Mouse (Mus musculus): ENCODE data around the gene Ugt1a2. TPM values are rescaled to one million over a fixed set of nuclear protein-coding genes. Genes with fewer than 3 reads are reported as not detected.
A peak's percentile ranks its signal among the peaks of the same experiment; 100 is the strongest.

The Ugt1a2 gene
- polyA plus RNA-seq, 1 experiment from 2014 or later: 0.17 TPM

- H3K4me2 ChIP-seq (ENCODE audit: low read depth, low read length): no peak overlapping the region
- no peak overlapping the region for H3K27ac ChIP-seq (ENCODE audit: low read length)
- peaks cover 41% of the 10 kb centered on the region for H3K9me3 ChIP-seq (replicated peaks; ENCODE audit: control insufficient read depth, low read length)
- H3K9ac ChIP-seq (ENCODE audit: low read depth, low read length): no peak overlapping the region
- no peak overlapping the region for H3K4me3 ChIP-seq (ENCODE audit: low read depth, low read length)
- ATAC-seq (ENCODE audit: low read depth): no peak
- H3K4me1 ChIP-seq (ENCODE audit: control insufficient read depth, low read depth, low read length): no peaks in the 10 kb centered on the region
- 44% methylated on average over 11 of the region's 11 CpGs for WGBS (ENCODE audit: insufficient replicate concordance)
- H3K36me3 ChIP-seq (ENCODE audit: control insufficient read depth, insufficient read depth): no peaks in the 10 kb centered on the region
- no peaks in the 10 kb centered on the region for H3K27me3 ChIP-seq (ENCODE audit: control insufficient read depth, insufficient read depth, low read depth, low read length)
Measured at GRCm38 (mm10) chr1:88235046-88235893, 34.9 kb downstream of the Ugt1a2 start.

- Histone ChIP-seq H3K9ac (ENCODE audit: low read depth, low read length) (no peak overlapping the region), H3K4me2 (ENCODE audit: low read depth, low read length) (no peak overlapping the region), H3K9me3 (replicated peaks; ENCODE audit: control insufficient read depth, low read length) (peaks cover 42% of the 10 kb centered on the region), H3K4me3 (ENCODE audit: low read depth, low read length) (no peak overlapping the region), H3K27me3 (ENCODE audit: control insufficient read depth, insufficient read depth, low read depth, low read length) (no peaks in the 10 kb centered on the region), H3K27ac (ENCODE audit: low read length) (no peak overlapping the region), H3K4me1 (ENCODE audit: control insufficient read depth, low read depth, low read length) (no peaks in the 10 kb centered on the region), H3K36me3 (ENCODE audit: control insufficient read depth, insufficient read depth) (no peaks in the 10 kb centered on the region)
- WGBS (ENCODE audit: insufficient replicate concordance): 37% methylated on average over 4 of the region's 4 CpGs
- no peak for ATAC-seq (ENCODE audit: low read depth)
Measured at GRCm38 (mm10) chr1:88235894-88236415, 35.6 kb downstream of the Ugt1a2 start.

- Histone ChIP-seq H3K36me3 (ENCODE audit: control insufficient read depth, insufficient read depth) (no peaks in the 10 kb centered on the region), H3K4me2 (ENCODE audit: low read depth, low read length) (no peak overlapping the region), H3K4me3 (ENCODE audit: low read depth, low read length) (no peak overlapping the region), H3K27ac (ENCODE audit: low read length) (no peak overlapping the region), H3K27me3 (ENCODE audit: control insufficient read depth, insufficient read depth, low read depth, low read length) (no peaks in the 10 kb centered on the region), H3K9me3 (replicated peaks; ENCODE audit: control insufficient read depth, low read length) (peaks cover 41% of the 10 kb centered on the region), H3K4me1 (ENCODE audit: control insufficient read depth, low read depth, low read length) (no peaks in the 10 kb centered on the region), H3K9ac (ENCODE audit: low read depth, low read length) (no peak overlapping the region)
- no peak for ATAC-seq (ENCODE audit: low read depth)
- WGBS (ENCODE audit: insufficient replicate concordance): 57% methylated on average over 5 of the region's 5 CpGs
Measured at GRCm38 (mm10) chr1:88237311-88237710, 36.9 kb downstream of the Ugt1a2 start.

- H3K4me3 ChIP-seq (ENCODE audit: low read depth, low read length): no peak overlapping the region
- H3K27ac ChIP-seq (ENCODE audit: low read length): no peak overlapping the region
- WGBS (ENCODE audit: insufficient replicate concordance): 56% methylated on average over 6 of the region's 6 CpGs
- H3K27me3 ChIP-seq (ENCODE audit: control insufficient read depth, insufficient read depth, low read depth, low read length): no peaks in the 10 kb centered on the region
- H3K36me3 ChIP-seq (ENCODE audit: control insufficient read depth, insufficient read depth): no peaks in the 10 kb centered on the region
- no peak overlapping the region for H3K9ac ChIP-seq (ENCODE audit: low read depth, low read length)
- H3K4me2 ChIP-seq (ENCODE audit: low read depth, low read length): no peak overlapping the region
- peaks cover 45% of the 10 kb centered on the region for H3K9me3 ChIP-seq (replicated peaks; ENCODE audit: control insufficient read depth, low read length)
- peak; percentile 14; the same call in 1 of the 2 replicates for ATAC-seq (ENCODE audit: low read depth)
- H3K4me1 ChIP-seq (ENCODE audit: control insufficient read depth, low read depth, low read length): no peaks in the 10 kb centered on the region
Measured at GRCm38 (mm10) chr1:88238771-88239170, 38.4 kb downstream of the Ugt1a2 start.

GRCm38 (mm10) chr1:88240072-88240471 lies 39.7 kb downstream of the Ugt1a2 start:
- H3K4me2 ChIP-seq (ENCODE audit: low read depth, low read length): no peak overlapping the region
- H3K27me3 ChIP-seq (ENCODE audit: control insufficient read depth, insufficient read depth, low read depth, low read length): no peaks in the 10 kb centered on the region
- no peak overlapping the region for H3K4me3 ChIP-seq (ENCODE audit: low read depth, low read length)
- peaks cover 36% of the 10 kb centered on the region for H3K9me3 ChIP-seq (replicated peaks; ENCODE audit: control insufficient read depth, low read length)
- ATAC-seq (ENCODE audit: low read depth): no peak
- WGBS (ENCODE audit: insufficient replicate concordance): 56% methylated on average over 5 of the region's 5 CpGs
- H3K4me1 ChIP-seq (ENCODE audit: control insufficient read depth, low read depth, low read length): no peaks in the 10 kb centered on the region
- no peak overlapping the region for H3K27ac ChIP-seq (ENCODE audit: low read length)
- no peak overlapping the region for H3K9ac ChIP-seq (ENCODE audit: low read depth, low read length)
- H3K36me3 ChIP-seq (ENCODE audit: control insufficient read depth, insufficient read depth): no peaks in the 10 kb centered on the region

GRCm38 (mm10) chr1:88240579-88240978 lies 40.2 kb downstream of the Ugt1a2 start:
- peaks cover 34% of the 10 kb centered on the region for H3K9me3 ChIP-seq (replicated peaks; ENCODE audit: control insufficient read depth, low read length)
- 48% methylated on average over 4 of the region's 4 CpGs for WGBS (ENCODE audit: insufficient replicate concordance)
- ATAC-seq (ENCODE audit: low read depth): no peak
- no peaks in the 10 kb centered on the region for H3K4me1 ChIP-seq (ENCODE audit: control insufficient read depth, low read depth, low read length)
- H3K4me3 ChIP-seq (ENCODE audit: low read depth, low read length): no peak overlapping the region
- no peaks in the 10 kb centered on the region for H3K27me3 ChIP-seq (ENCODE audit: control insufficient read depth, insufficient read depth, low read depth, low read length)
- no peaks in the 10 kb centered on the region for H3K36me3 ChIP-seq (ENCODE audit: control insufficient read depth, insufficient read depth)
- no peak overlapping the region for H3K4me2 ChIP-seq (ENCODE audit: low read depth, low read length)
- H3K27ac ChIP-seq (ENCODE audit: low read length): no peak overlapping the region
- no peak overlapping the region for H3K9ac ChIP-seq (ENCODE audit: low read depth, low read length)

GRCm38 (mm10) chr1:88243861-88244260 lies 43.5 kb downstream of the Ugt1a2 start:
- no peaks in the 10 kb centered on the region for H3K4me1 ChIP-seq (ENCODE audit: control insufficient read depth, low read depth, low read length)
- no peak overlapping the region for H3K4me2 ChIP-seq (ENCODE audit: low read depth, low read length)
- H3K27me3 ChIP-seq (ENCODE audit: control insufficient read depth, insufficient read depth, low read depth, low read length): no peaks in the 10 kb centered on the region
- no peak for ATAC-seq (ENCODE audit: low read depth)
- H3K9ac ChIP-seq (ENCODE audit: low read depth, low read length): no peak overlapping the region
- H3K36me3 ChIP-seq (ENCODE audit: control insufficient read depth, insufficient read depth): no peaks in the 10 kb centered on the region
- H3K4me3 ChIP-seq (ENCODE audit: low read depth, low read length): no peak overlapping the region
- no peak overlapping the region for H3K27ac ChIP-seq (ENCODE audit: low read length)
- H3K9me3 ChIP-seq (replicated peaks; ENCODE audit: control insufficient read depth, low read length): peaks cover 25% of the 10 kb centered on the region
- WGBS (ENCODE audit: insufficient replicate concordance): 51% methylated on average over 5 of the region's 5 CpGs

GRCm38 (mm10) chr1:88245881-88246280 lies 45.5 kb downstream of the Ugt1a2 start:
- ATAC-seq (ENCODE audit: low read depth): no peak
- Histone ChIP-seq H3K9me3 (replicated peaks; ENCODE audit: control insufficient read depth, low read length) (peaks cover 21% of the 10 kb centered on the region), H3K4me3 (ENCODE audit: low read depth, low read length) (no peak overlapping the region), H3K27me3 (ENCODE audit: control insufficient read depth, insufficient read depth, low read depth, low read length) (no peaks in the 10 kb centered on the region), H3K4me1 (ENCODE audit: control insufficient read depth, low read depth, low read length) (no peaks in the 10 kb centered on the region), H3K36me3 (ENCODE audit: control insufficient read depth, insufficient read depth) (no peaks in the 10 kb centered on the region), H3K4me2 (ENCODE audit: low read depth, low read length) (no peak overlapping the region), H3K27ac (ENCODE audit: low read length) (no peak overlapping the region), H3K9ac (ENCODE audit: low read depth, low read length) (no peak overlapping the region)
- 56% methylated on average over 6 of the region's 6 CpGs for WGBS (ENCODE audit: insufficient replicate concordance)

GRCm38 (mm10) chr1:88246386-88246785 lies 46.0 kb downstream of the Ugt1a2 start:
- no peaks in the 10 kb centered on the region for H3K36me3 ChIP-seq (ENCODE audit: control insufficient read depth, insufficient read depth)
- H3K4me3 ChIP-seq (ENCODE audit: low read depth, low read length): no peak overlapping the region
- 35% methylated on average over 6 of the region's 6 CpGs for WGBS (ENCODE audit: insufficient replicate concordance)
- no peak overlapping the region for H3K4me2 ChIP-seq (ENCODE audit: low read depth, low read length)
- no peaks in the 10 kb centered on the region for H3K4me1 ChIP-seq (ENCODE audit: control insufficient read depth, low read depth, low read length)
- no peak overlapping the region for H3K27ac ChIP-seq (ENCODE audit: low read length)
- no peak overlapping the region for H3K9ac ChIP-seq (ENCODE audit: low read depth, low read length)
- no peaks in the 10 kb centered on the region for H3K27me3 ChIP-seq (ENCODE audit: control insufficient read depth, insufficient read depth, low read depth, low read length)
- peaks cover 18% of the 10 kb centered on the region for H3K9me3 ChIP-seq (replicated peaks; ENCODE audit: control insufficient read depth, low read length)
- no peak for ATAC-seq (ENCODE audit: low read depth)

Measured in liver, embryonic 16.5 days (tissue).